Mouse (Mus musculus) layer of hippocampus, postnatal 36 days (tissue): ENCODE measurements at regions not wholly inside any gene's neighbourhood (a gene's known extent, or its start where the extent isn't known, plus 50 kb on each side); places are given as distances from the start of the nearest gene placed in this dataset.
A peak's percentile ranks its signal among the peaks of the same experiment; 100 is the strongest.

Experiments
- DNase-seq, 2 experiments: peaks; one replicate each; pipeline ENCODE4 v3.0.0; 2022

GRCm38 (mm10) chr5:50820674-50821073, 746.9 kb downstream of the Ppargc1a start:
- DNase-seq, result no peak

GRCm38 (mm10) chr5:50819959-50820358, 747.6 kb downstream of the Ppargc1a start:
- no peak for DNase-seq

DNA sequence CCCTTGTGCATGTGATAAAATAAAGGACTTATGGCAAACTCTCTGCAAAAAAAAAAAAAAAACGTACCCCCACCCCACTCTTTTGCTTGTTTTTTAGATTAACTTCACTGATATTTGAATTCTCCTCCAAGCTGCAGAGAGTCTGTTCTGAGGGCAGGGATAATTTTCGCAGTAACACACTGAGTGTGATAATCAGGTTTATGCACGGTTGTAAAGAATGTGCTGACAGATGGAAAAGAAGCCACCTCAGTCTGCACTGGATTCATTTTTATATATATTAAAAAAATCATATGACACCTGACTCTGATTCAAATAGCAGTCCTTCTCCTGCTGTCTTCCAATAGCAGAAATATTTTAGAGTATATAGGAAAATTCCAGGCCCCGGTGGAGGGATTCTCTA, 736.5 kb upstream of the Adgra3 start:
- no peak for DNase-seq

DNA sequence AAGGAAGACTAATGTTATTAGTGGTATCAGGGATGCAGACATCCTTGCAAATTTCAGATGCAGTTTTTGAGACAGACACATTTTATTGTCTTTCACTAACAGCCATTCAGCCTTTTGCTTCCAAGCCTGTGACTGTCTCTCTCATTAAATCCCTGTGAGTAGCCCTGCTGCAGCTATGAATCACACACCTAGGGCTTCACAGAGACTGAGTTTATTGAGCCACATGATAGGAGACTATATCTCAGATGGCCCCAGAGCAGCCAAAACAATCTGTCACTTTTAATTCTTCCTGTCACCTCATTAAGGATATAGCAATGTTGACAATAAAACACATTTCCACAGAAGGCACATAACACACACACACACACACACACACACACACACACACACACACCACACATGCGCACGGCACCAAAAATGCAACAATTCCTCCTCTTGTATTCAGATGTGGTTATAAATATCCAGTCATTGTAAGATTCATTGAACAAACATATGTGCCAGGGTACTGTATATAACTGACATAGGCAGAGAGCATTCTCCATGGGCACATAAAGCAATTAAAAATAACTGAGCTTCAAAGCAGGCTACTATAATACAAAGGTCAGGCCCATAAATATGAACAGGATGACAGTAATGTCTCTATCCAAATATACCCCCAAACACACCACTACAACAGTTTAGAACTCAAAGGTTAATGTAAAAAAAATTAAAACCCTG, 735.8 kb upstream of the Adgra3 start:
- no peak for DNase-seq

GRCm38 (mm10) chr5:50793558-50793957, 734.8 kb upstream of the Adgra3 start:
- no peak for DNase-seq

- no peak for DNase-seq
Measured at GRCm38 (mm10) chr5:50785273-50785672, 726.5 kb upstream of the Adgra3 start.

GRCm38 (mm10) chr5:50779138-50779537, 720.3 kb upstream of the Adgra3 start:
- DNase-seq, result no peak

DNA sequence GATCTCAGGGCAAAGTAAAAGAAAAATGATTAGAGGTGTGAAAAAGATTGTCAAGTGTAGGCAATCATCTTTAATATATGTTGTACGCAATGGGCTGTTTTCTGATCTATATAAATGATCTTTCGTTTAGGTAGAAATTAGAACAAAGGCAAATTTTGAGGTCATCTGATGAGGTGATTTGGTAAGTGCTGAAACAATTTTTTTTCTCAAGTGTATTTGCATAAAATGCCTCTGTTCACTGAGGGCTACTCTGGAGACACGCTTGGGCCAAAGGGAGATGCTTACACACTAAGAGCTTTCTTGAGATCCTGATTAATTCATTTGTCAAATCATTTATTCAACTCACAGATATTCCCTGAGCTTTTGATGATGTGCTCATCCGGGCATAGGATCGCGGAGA, 719.4 kb upstream of the Adgra3 start:
- no peak for DNase-seq

GRCm38 (mm10) chr5:50762261-50762660, 703.5 kb upstream of the Adgra3 start:
- no peak for DNase-seq

DNA sequence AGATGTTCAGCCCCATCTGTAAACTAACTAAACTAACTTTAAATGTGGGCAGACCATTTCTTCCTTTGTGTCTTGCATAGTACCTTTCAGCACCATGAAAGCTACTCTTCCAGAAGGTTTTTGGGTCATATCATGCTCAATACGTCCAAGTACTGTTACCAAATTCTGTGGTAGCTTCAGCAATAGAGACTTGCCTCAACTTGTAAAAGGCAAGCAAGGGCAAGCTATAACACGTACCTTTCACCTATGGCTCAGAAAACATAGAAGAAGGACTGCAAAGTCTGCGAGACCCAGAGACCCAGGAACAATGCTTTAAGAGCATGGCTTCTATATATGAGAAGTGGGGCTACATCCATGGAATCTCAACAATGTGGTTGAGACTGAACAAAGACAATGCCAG, 701.6 kb upstream of the Adgra3 start:
- no peak for DNase-seq

GRCm38 (mm10) chr5:50752766-50753165, 694.0 kb upstream of the Adgra3 start:
- peak in 1 of 2 experiments; percentile 6 for DNase-seq

- no peak for DNase-seq
Measured at GRCm38 (mm10) chr5:50751358-50751757, 692.6 kb upstream of the Adgra3 start.

DNA sequence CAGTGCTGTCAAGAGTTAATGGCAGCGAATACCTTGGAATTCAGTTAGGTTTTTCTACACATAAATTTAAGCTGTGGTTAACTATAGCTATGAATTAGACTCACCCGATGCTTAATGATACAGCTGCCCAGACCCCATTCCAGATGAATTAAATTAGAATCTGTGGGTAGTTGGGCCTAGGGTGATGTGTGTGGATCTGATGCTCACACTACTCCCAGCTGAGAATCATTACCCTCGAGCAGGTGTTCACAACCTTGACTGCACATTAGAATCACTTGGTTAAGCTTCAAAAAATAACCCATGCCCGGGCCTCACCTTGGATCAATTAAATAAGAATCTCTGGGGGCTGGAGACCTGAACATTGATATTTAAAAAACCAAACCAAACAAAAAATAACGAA, 684.2 kb upstream of the Adgra3 start:
- DNase-seq, result no peak

DNA sequence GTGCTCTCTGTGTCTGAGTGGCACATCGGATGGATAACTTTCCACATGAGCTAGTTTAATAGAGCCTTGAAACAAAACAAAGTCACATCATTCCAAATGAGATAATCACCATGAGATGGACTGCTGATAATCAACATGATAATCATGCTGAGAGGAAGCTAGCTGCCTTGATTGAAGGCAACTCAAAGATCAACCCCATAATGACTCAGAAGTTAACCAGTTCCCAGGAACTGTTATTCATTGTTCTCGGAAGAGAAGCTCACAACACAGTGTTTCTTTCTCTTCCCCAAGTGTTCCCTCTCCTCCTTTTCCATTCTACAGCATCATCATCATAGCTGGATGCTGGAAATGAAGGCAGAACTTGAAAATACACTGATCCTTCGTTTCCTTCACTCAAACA, 674.9 kb upstream of the Adgra3 start:
- no peak for DNase-seq

DNA sequence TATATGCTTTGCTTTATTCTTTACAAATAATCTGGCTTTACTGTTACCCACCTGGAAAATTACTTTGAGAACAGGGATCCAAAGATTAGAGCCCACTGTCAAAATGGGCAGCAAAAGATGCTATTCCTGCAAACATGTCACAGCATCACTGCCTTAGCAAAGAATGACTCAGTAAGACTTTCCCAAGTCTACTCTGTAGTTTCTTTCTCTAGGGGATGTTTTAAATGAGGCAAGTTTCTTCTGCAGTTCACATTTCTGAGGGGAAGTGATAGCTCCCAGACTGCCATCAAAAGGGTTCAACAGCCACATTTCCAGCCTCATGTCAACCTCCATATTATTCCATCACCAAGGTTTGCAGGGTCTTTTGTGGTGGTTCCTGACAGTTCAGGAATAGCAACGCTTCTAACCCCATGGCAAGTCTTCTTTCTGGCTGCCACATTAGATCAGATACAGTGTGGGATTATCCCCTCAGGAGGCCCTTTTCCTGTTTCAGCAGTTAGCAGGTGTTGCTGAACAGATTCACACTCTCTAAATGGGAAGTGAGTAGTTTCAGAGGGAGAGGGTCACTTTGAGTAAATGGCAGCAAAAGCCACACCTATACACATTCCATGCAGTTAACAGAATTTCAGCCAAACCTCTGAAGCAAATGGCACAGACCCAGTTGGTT, 669.7 kb upstream of the Adgra3 start:
- no peak for DNase-seq

- DNase-seq, result no peak
Measured at GRCm38 (mm10) chr5:50706945-50707663, 648.3 kb upstream of the Adgra3 start.

- DNase-seq, result no peak
Measured at GRCm38 (mm10) chr5:50698084-50698483, 639.3 kb upstream of the Adgra3 start.

GRCm38 (mm10) chr5:50697588-50697987, 638.8 kb upstream of the Adgra3 start:
- no peak for DNase-seq

DNA sequence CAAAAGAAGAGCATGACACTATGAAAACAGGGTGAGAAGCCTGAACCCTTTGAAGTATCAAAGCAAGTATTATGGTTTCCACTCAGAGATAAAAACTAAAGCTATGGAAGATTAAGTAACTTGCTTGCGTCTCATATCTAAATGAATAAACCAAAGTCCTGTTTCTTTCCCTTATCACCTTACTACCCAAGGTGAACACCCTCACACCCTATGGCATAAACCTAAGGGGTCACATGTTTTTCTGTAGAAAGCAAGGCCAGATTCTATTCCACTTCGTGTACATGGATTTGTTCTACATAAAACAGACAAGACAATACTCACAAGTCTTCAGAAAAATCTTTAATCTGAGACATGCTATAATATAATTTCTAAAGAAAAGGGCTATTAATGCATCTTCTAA, 629.6 kb upstream of the Adgra3 start:
- no peak for DNase-seq

DNA sequence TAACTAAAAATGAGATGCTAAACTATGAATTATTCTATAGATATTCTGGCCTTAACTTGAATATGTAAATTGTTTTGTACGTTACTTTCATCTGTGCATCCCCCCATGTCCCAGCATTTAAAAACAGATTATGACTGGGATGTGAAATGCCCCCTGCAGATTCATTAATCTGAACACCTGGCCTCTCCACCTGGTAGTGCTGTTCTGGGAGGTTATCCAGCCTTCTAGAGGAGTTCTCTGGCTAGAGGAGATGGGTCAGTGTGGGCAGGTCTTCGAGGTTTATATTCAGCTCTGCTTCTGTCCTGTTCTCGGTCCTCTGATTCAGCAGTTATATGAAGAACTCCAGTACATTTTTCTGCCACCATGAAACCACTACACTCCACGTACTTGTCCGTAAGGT, 625.2 kb upstream of the Adgra3 start:
- DNase-seq, result no peak

DNA sequence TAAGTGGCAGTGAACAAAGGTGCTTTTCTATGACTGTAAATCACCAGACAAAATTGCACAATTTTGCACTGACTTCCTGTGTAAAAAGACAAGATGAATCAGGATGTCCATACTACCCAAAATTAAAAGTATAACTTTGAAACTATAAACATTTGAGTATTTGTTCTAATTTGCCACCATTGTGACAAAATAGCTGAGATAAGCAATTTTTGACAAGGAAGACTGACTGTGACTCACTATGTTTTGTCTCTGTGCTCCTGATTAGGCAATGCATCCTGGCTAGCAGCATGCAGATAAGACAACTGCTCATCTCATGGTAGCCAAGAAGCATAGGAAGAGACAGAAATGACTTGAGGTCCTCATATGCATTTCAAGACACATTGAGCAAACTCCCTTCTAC, 577.7 kb upstream of the Adgra3 start:
- DNase-seq, result no peak

- DNase-seq, result peak in 1 of 2 experiments; percentile 16
Measured at GRCm38 (mm10) chr5:50626648-50627047, 567.8 kb upstream of the Adgra3 start.

GRCm38 (mm10) chr5:50624206-50624605, 565.4 kb upstream of the Adgra3 start:
- DNase-seq, result no peak
